Mouse (Mus musculus): ENCODE results near the gene Pde4c. TPM values are rescaled to one million over a fixed set of nuclear protein-coding genes. Genes with fewer than 3 reads are reported as not detected.

The Pde4c gene
- polyA plus RNA-seq, 1 experiment from 2014 or later, result 0.40 TPM

- 86% methylated on average over 8 of the region's 8 CpGs for WGBS
- no peak for ATAC-seq (ENCODE audit: low FRiP score)
- no peak overlapping the region for H3K9ac ChIP-seq (replicated peaks)
- H3K36me3 ChIP-seq, result no peaks in the 10 kb centered on the region
- H3K9me3 ChIP-seq (replicated peaks), result no peaks in the 10 kb centered on the region
- H3K27me3 ChIP-seq (replicated peaks), result no peaks in the 10 kb centered on the region
- H3K4me1 ChIP-seq, result peaks cover 26% of the 10 kb centered on the region
- H3K27ac ChIP-seq (replicated peaks), result no peak overlapping the region
- no peak overlapping the region for H3K4me2 ChIP-seq
- H3K4me3 ChIP-seq (replicated peaks), result no peak overlapping the region
Observed at GRCm38 (mm10) chr8:70687576-70687975, 35.9 kb upstream of the Pde4c start.

- H3K4me3 ChIP-seq (replicated peaks), result no peak overlapping the region
- no peak overlapping the region for H3K4me2 ChIP-seq
- no peak for ATAC-seq (ENCODE audit: low FRiP score)
- WGBS, result 97% methylated on average over 3 of the region's 3 CpGs
- no peaks in the 10 kb centered on the region for H3K9me3 ChIP-seq (replicated peaks)
- H3K9ac ChIP-seq (replicated peaks), result no peak overlapping the region
- H3K27ac ChIP-seq (replicated peaks), result no peak overlapping the region
- H3K27me3 ChIP-seq (replicated peaks), result no peaks in the 10 kb centered on the region
- H3K36me3 ChIP-seq, result no peaks in the 10 kb centered on the region
- peaks cover 26% of the 10 kb centered on the region for H3K4me1 ChIP-seq
Observed at GRCm38 (mm10) chr8:70688136-70688535, 35.4 kb upstream of the Pde4c start.

DNA sequence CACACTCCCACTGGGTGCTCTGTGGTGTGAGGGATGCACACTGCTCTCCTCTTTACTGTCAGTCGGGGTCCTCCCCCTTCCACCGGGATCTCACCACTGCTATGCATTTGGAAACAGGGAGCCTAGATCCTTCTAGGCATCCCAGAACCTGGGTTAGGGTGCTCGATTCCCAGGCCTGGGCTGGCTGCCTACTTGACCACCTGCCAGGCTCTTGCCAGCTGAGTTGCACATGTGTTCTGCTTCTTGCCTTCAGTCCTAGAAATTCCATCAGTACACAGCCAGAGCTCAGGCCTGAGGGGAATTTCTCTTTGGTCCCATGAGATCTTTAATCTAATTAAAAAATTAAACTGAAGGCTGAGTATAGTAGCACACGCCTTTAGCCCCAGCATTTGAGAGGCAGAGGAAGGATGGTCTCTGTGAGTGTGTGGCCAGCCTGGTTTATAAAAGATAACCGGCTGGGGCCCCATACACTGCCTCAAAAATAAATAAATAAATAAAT, 33.6 kb upstream of the Pde4c start:
- WGBS, result 69% methylated on average over 5 of the region's 5 CpGs
- H3K27me3 ChIP-seq (replicated peaks), result no peaks in the 10 kb centered on the region
- H3K36me3 ChIP-seq, result no peaks in the 10 kb centered on the region
- ATAC-seq (ENCODE audit: low FRiP score), result no peak
- no peak overlapping the region for H3K4me2 ChIP-seq
- H3K27ac ChIP-seq (replicated peaks), result 0 out of 2 replicates have a peak overlapping the region, but pooled peaks have one; percentile 28
- peaks cover 18% of the 10 kb centered on the region for H3K4me1 ChIP-seq
- H3K4me3 ChIP-seq (replicated peaks), result no peak overlapping the region
- H3K9ac ChIP-seq (replicated peaks), result no peak overlapping the region
- no peaks in the 10 kb centered on the region for H3K9me3 ChIP-seq (replicated peaks)

DNA sequence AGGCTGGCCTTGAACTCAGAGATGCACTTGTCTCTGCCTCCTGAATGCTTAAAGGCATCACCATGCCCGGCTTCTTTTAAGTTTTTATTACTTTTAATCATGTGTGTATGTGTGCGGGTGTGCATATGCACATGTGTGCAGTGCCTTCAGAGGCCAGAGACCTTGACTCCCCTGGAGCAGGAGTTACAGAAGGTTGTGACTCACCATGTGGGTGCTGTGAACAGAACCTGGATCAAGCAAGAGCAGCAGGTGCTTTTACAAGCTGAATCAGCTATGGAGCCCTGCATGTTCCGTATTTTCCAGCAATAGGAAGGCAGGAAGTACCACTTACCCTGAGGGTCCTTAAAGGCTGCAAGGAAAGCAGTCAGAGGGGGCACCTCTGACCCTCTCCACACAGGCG, 32.3 kb upstream of the Pde4c start:
- peaks cover 31% of the 10 kb centered on the region for H3K4me1 ChIP-seq
- no peaks in the 10 kb centered on the region for H3K27me3 ChIP-seq (replicated peaks)
- 55% methylated on average over 4 of the region's 4 CpGs for WGBS
- peak overlapping the region; percentile 34 for H3K4me3 ChIP-seq (replicated peaks)
- ATAC-seq (ENCODE audit: low FRiP score), result no peak
- peak overlapping the region; percentile 41; the same call in 1 of the 2 replicates for H3K27ac ChIP-seq (replicated peaks)
- H3K4me2 ChIP-seq, result peak overlapping the region; percentile 72
- peak overlapping the region; percentile 49; the same call in 1 of the 2 replicates for H3K9ac ChIP-seq (replicated peaks)
- no peaks in the 10 kb centered on the region for H3K9me3 ChIP-seq (replicated peaks)
- H3K36me3 ChIP-seq, result no peaks in the 10 kb centered on the region

- Histone ChIP-seq H3K36me3 (no peaks in the 10 kb centered on the region), H3K27me3 (replicated peaks) (no peaks in the 10 kb centered on the region), H3K4me3 (replicated peaks) (peak overlapping the region; percentile 34), H3K27ac (replicated peaks) (peak overlapping the region; percentile 41; the same call in 1 of the 2 replicates), H3K4me2 (peak overlapping the region; percentile 72), H3K4me1 (peaks cover 36% of the 10 kb centered on the region), H3K9me3 (replicated peaks) (no peaks in the 10 kb centered on the region), H3K9ac (replicated peaks) (peak overlapping the region; percentile 49; the same call in 1 of the 2 replicates)
- ATAC-seq (ENCODE audit: low FRiP score), result peak; percentile 20
- under 1% methylated on average over 18 of the region's 20 CpGs for WGBS
Observed at GRCm38 (mm10) chr8:70691727-70692231, 31.7 kb upstream of the Pde4c start.

GRCm38 (mm10) chr8:70693636-70694035, 29.9 kb upstream of the Pde4c start:
- H3K27ac ChIP-seq (replicated peaks), result no peak overlapping the region
- H3K4me2 ChIP-seq, result no peak overlapping the region
- H3K4me3 ChIP-seq (replicated peaks), result no peak overlapping the region
- no peak for ATAC-seq (ENCODE audit: low FRiP score)
- H3K27me3 ChIP-seq (replicated peaks), result no peaks in the 10 kb centered on the region
- 76% methylated on average over 5 of the region's 5 CpGs for WGBS
- no peak overlapping the region for H3K9ac ChIP-seq (replicated peaks)
- no peaks in the 10 kb centered on the region for H3K9me3 ChIP-seq (replicated peaks)
- H3K4me1 ChIP-seq, result peaks cover 51% of the 10 kb centered on the region
- H3K36me3 ChIP-seq, result no peaks in the 10 kb centered on the region

GRCm38 (mm10) chr8:70695318-70696018, 28.1 kb upstream of the Pde4c start:
- WGBS, result 30% methylated on average over 32 of the region's 32 CpGs
- H3K4me1 ChIP-seq, result peaks cover 46% of the 10 kb centered on the region
- no peaks in the 10 kb centered on the region for H3K27me3 ChIP-seq (replicated peaks)
- H3K27ac ChIP-seq (replicated peaks), result peak overlapping the region; percentile 66; the same call in 1 of the 2 replicates
- peak overlapping the region; percentile 60; the same call in 1 of the 2 replicates for H3K4me2 ChIP-seq
- H3K9me3 ChIP-seq (replicated peaks), result no peaks in the 10 kb centered on the region
- H3K9ac ChIP-seq (replicated peaks), result no peak overlapping the region
- no peaks in the 10 kb centered on the region for H3K36me3 ChIP-seq
- no peak for ATAC-seq (ENCODE audit: low FRiP score)
- H3K4me3 ChIP-seq (replicated peaks), result no peak overlapping the region

DNA sequence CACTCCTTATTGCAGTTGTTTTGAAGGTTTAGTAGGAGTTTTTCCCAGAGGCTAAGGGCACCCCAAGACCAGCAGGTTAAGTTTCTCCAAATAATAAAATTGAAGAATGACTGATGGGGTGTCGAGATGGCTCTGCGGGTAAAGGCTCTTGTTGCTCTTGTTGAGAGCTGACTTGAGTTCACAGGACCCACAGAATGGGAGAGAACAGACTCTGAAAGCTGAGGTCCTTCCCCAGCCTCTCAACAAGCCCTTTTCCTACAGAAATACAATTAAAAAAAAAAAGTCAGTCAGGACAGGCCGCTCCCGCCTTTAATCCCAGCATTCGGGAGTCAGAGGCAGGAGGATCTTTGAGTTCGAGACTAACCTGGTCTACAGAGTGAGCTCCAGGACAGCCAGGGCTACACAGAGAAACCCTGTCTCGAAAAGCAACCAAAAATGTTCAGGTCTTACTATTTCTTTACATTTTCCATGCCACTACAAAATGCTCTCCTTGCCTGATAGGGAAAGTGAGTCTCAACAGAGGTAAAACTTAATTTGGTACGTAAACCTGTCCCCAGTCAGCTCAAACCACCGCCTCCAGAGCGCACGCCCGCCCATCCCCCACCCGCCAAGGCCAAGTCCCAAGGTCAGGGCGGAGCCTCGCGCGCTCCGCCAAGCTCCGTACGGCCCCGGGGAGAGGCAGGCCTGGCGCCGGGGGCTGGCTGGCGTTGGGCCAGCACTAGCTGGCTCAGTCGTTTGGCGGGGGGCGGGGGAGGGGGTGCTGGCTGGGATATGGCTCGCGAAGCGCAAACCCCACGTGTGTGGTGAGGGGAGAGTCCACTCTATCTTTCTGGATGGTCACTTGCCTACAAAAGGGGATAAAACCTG, 27.3 kb upstream of the Pde4c start:
- peak overlapping the region; percentile 21 for H3K4me3 ChIP-seq (replicated peaks)
- no peaks in the 10 kb centered on the region for H3K9me3 ChIP-seq (replicated peaks)
- WGBS, result 5% methylated on average over 31 of the region's 31 CpGs
- peaks cover 50% of the 10 kb centered on the region for H3K4me1 ChIP-seq
- H3K36me3 ChIP-seq, result no peaks in the 10 kb centered on the region
- peak overlapping the region; percentile 66 for H3K27ac ChIP-seq (replicated peaks)
- ATAC-seq (ENCODE audit: low FRiP score), result no peak
- peak overlapping the region; percentile 34 for H3K9ac ChIP-seq (replicated peaks)
- H3K27me3 ChIP-seq (replicated peaks), result no peaks in the 10 kb centered on the region
- H3K4me2 ChIP-seq, result peak overlapping the region; percentile 60

- Histone ChIP-seq H3K9ac (replicated peaks) (peak overlapping the region; percentile 34), H3K27me3 (replicated peaks) (no peaks in the 10 kb centered on the region), H3K9me3 (replicated peaks) (no peaks in the 10 kb centered on the region), H3K36me3 (no peaks in the 10 kb centered on the region), H3K4me2 (peak overlapping the region; percentile 60), H3K4me3 (replicated peaks) (peak overlapping the region; percentile 21; the same call in 1 of the 2 replicates), H3K4me1 (peaks cover 50% of the 10 kb centered on the region), H3K27ac (replicated peaks) (peak overlapping the region; percentile 66)
- 30% methylated on average over 4 of the region's 4 CpGs for WGBS
- ATAC-seq (ENCODE audit: low FRiP score), result no peak
Observed at GRCm38 (mm10) chr8:70696946-70697345, 26.6 kb upstream of the Pde4c start.

DNA sequence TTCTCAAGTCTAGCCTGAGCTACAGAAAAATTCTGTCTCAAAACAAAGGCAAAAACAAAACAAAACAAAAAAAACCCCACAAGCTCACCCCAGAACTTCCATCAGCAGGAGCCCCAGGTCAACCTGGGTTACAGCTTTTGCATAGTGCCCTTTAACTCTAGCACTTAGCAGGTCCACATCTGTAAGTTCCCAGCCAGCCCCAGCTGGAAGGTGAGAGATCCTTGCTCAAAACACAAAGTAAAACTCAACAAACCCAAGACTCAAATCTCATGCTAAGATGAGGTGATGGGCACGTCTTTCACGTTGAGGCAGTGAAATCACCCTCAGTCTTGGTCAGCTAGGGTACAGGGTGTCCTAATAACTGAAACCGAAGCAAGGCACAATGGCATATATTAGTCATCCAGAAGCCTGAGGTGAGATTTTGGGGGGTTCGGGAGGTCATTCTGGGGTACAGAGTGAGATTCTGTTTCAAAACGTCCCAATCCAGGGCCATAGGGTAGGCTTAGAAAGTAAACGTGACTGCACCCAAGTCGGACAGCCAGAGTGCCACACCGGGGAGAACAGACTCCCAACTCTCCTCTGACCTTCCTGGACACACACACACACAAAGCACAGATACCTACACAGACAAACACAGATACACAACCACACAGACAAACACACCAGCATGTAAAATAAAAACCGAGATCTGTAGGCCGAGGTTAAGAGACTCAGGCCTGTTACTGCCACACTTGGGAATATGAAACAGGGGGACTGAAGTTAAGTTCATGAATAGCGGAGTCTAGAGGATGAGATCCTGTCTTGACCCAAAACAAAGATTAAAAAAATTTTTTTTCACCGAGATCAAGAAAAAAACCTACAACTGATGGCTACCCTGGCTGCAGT, 25.9 kb upstream of the Pde4c start:
- no peaks in the 10 kb centered on the region for H3K9me3 ChIP-seq (replicated peaks)
- 74% methylated on average over 12 of the region's 12 CpGs for WGBS
- H3K4me3 ChIP-seq (replicated peaks), result peak overlapping the region; percentile 68
- H3K4me2 ChIP-seq, result peak overlapping the region; percentile 70
- peak overlapping the region; percentile 99 for H3K27ac ChIP-seq (replicated peaks)
- peaks cover 53% of the 10 kb centered on the region for H3K4me1 ChIP-seq
- H3K9ac ChIP-seq (replicated peaks), result peak overlapping the region; percentile 43
- H3K36me3 ChIP-seq, result no peaks in the 10 kb centered on the region
- no peaks in the 10 kb centered on the region for H3K27me3 ChIP-seq (replicated peaks)
- ATAC-seq (ENCODE audit: low FRiP score), result no peak
